ENCODE assay signal across 8 mouse cellular contexts in the genomic region with DNA sequence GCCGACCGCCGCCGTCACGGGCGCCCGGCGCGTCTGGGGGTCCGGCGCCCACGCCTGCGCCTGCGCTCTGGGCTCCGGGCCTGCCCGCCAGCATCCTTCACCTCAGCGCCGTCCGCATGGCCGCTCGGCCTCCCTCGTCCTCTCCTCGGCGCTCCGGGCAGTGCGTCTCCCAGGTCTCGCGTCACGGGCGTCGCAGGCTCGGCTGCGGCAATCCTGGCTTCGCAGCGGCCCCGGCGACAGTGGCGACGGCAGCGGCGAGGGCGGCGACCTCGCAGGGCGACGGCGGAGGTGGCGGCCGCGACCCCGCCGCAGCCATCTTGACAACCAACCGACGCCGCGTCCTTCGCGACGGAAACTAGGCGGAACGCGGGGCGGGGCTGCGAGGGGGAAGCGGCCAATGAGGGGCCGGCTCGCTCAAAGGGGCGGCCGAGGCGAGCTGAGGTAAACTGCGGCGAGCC. TPM values are rescaled to one million over a fixed set of nuclear protein-coding genes. Genes with fewer than 3 reads are reported as not detected.
A peak's percentile ranks its signal among the peaks of the same experiment; 100 is the strongest.
DNase-seq lines count a peak whose midpoint lies in the region; ATAC-seq and TF ChIP-seq lines count a peak whose summit lies in the region.

Gene Cep126, minus strand, starts transcription at position 178 of the 458 bp plus-strand sequence.

- whole genome bisulfite sequencing in forebrain, embryonic 15.5 days: under 1% methylated on average over 71 of the region's 72 CpGs
- under 1% methylated on average over 56 of the region's 72 CpGs for WGBS in liver, embryonic 14.5 days (ENCODE audit: insufficient replicate concordance)
- under 1% methylated on average over 71 of the region's 72 CpGs for WGBS in neural tube, embryonic 11.5 days
- WGBS in stomach, embryonic 16.5 days: under 1% methylated on average over 71 of the region's 72 CpGs

- no peaks in the 10 kb centered on the region for H3K9me3 ChIP-seq in E14TG2a.4 (ENCODE audit: low read length)
- H3K9me3 ChIP-seq in forebrain, embryonic 15.5 days: no peaks in the 10 kb centered on the region
- H3K9me3 ChIP-seq in liver, embryonic 14.5 days (ENCODE audit: control insufficient read depth, low read length): no peaks in the 10 kb centered on the region
- H3K9me3 ChIP-seq in neural tube, embryonic 11.5 days (ENCODE audit: control insufficient read depth, low read length): no peaks in the 10 kb centered on the region
- no peaks in the 10 kb centered on the region for H3K9me3 ChIP-seq in stomach, embryonic 16.5 days (replicated peaks; ENCODE audit: control insufficient read depth, low read length)

- peak within 1 kb of the TSS; percentile 87 for H3K4me3 ChIP-seq in E14TG2a.4 (replicated peaks; ENCODE audit: low read length)
- peak within 1 kb of the TSS; percentile 70 for H3K4me3 ChIP-seq in forebrain, embryonic 15.5 days
- peak within 1 kb of the TSS; percentile 61 to 62 for H3K4me3 ChIP-seq in liver, embryonic 14.5 days (ENCODE audit: insufficient read depth in 1 of 2, low read depth in 2 of 2, low read length in 2 of 2)
- peak within 1 kb of the TSS; percentile 76 for H3K4me3 ChIP-seq in neural tube, embryonic 11.5 days (ENCODE audit: low read depth, low read length)
- H3K4me3 ChIP-seq in stomach, embryonic 16.5 days (replicated peaks; ENCODE audit: low read length): peak within 1 kb of the TSS; percentile 82

- H3K27me3 ChIP-seq in E14TG2a.4 (ENCODE audit: insufficient read depth, low read length): peaks cover 2% of the 10 kb centered on the region; the same call in 1 of the 2 replicates
- no peaks in the 10 kb centered on the region for H3K27me3 ChIP-seq in forebrain, embryonic 15.5 days
- H3K27me3 ChIP-seq in liver, embryonic 14.5 days (ENCODE audit: control insufficient read depth, insufficient read depth, low read length): peaks cover 17% of the 10 kb centered on the region
- H3K27me3 ChIP-seq in neural tube, embryonic 11.5 days (ENCODE audit: control insufficient read depth, insufficient read depth, low read length): no peaks in the 10 kb centered on the region
- H3K27me3 ChIP-seq in stomach, embryonic 16.5 days (ENCODE audit: control insufficient read depth, insufficient read depth, low read length): no peaks in the 10 kb centered on the region

- ATAC-seq in forebrain, embryonic 15.5 days (replicated peaks): peak; percentile 99
- ATAC-seq in liver, embryonic 14.5 days (ENCODE audit: insufficient read depth): peak; percentile 90
- peak; percentile 96 for ATAC-seq in neural tube, embryonic 11.5 days (ENCODE audit: insufficient read depth, low FRiP score, low TSS enrichment)
- peak; percentile 96 for ATAC-seq in stomach, embryonic 16.5 days (ENCODE audit: insufficient read depth, low FRiP score)

- peaks cover 15% of the 10 kb centered on the region for H3K4me1 ChIP-seq in E14TG2a.4 (replicated peaks; ENCODE audit: low read depth, low read length)
- peaks cover 9% of the 10 kb centered on the region for H3K4me1 ChIP-seq in forebrain, embryonic 15.5 days
- peaks cover 0 to 2% of the 10 kb centered on the region in 2 experiments; a peak in 1 of 4 replicates for H3K4me1 ChIP-seq in liver, embryonic 14.5 days (replicated peaks; ENCODE audit: control insufficient read depth in 2 of 2, insufficient read depth in 2 of 2, low read length in 1 of 2)
- H3K4me1 ChIP-seq in neural tube, embryonic 11.5 days (ENCODE audit: control insufficient read depth, insufficient read depth, low read length): peaks cover 3% of the 10 kb centered on the region; the same call in 1 of the 2 replicates
- no peaks in the 10 kb centered on the region for H3K4me1 ChIP-seq in stomach, embryonic 16.5 days (ENCODE audit: control insufficient read depth, insufficient read depth, low read length)

- no peak for TF ChIP-seq EP300 in liver, embryonic 14.5 days (IDR thresholded peaks at IDR 0.05; ENCODE audit: low read depth)

- intact Hi-C loops in heart, postnatal 14 days (cut with DNase I): loop anchor here (10.0 kb wide), 1 partner anchor 129 kb away; the partner anchor contains the start of gene Yap1

- no peak for TF ChIP-seq CTCF in E14TG2a.4 (conservative IDR thresholded peaks at IDR 0.05; ENCODE audit: low read length)
- TF ChIP-seq CTCF in liver, embryonic 14.5 days (IDR thresholded peaks at IDR 0.05; ENCODE audit: low read depth): no peak

- H3K9ac ChIP-seq in forebrain, embryonic 15.5 days (replicated peaks): peak within 1 kb of the TSS; percentile 47
- H3K9ac ChIP-seq in liver, embryonic 14.5 days (replicated peaks): no peak within 1 kb of the TSS
- peak within 1 kb of the TSS; percentile 69 for H3K9ac ChIP-seq in neural tube, embryonic 11.5 days (ENCODE audit: low read length)
- H3K9ac ChIP-seq in stomach, embryonic 16.5 days (ENCODE audit: low read length): peak within 1 kb of the TSS; percentile 68

- no peak within 1 kb of the TSS for H3K27ac ChIP-seq in forebrain, embryonic 15.5 days (replicated peaks)
- no peak within 1 kb of the TSS for H3K27ac ChIP-seq in liver, embryonic 14.5 days
- H3K27ac ChIP-seq in neural tube, embryonic 11.5 days (ENCODE audit: low read depth, low read length): no peak within 1 kb of the TSS
- no peak within 1 kb of the TSS for H3K27ac ChIP-seq in stomach, embryonic 16.5 days (ENCODE audit: low read length)

- H3K4me2 ChIP-seq in forebrain, embryonic 15.5 days (replicated peaks): peak within 1 kb of the TSS; percentile 52
- H3K4me2 ChIP-seq in liver, embryonic 14.5 days (ENCODE audit: low read depth): peak within 1 kb of the TSS; percentile 83
- H3K4me2 ChIP-seq in neural tube, embryonic 11.5 days (ENCODE audit: low read depth): peak within 1 kb of the TSS; percentile 41
- H3K4me2 ChIP-seq in stomach, embryonic 16.5 days (ENCODE audit: low read depth, low read length): peak within 1 kb of the TSS; percentile 63

- peak; percentile 63 for DNase-seq in c-Kit-positive CD71-positive TER-119-positive erythroid progenitor cells, embryonic 14.5 days (ENCODE audit: low spot score)
- peak; percentile 83 to 88 for DNase-seq in heart, postnatal 14 days
- DNase-seq in kidney, postnatal 4 days: peak; percentile 90 to 93
- peak; percentile 35 to 44 (median 38) for DNase-seq in liver, embryonic 14.5 days (ENCODE audit: low read depth in 3 of 3, low spot score in 3 of 3)
- DNase-seq in neural tube, embryonic 11.5 days (ENCODE audit: low spot score): peak; percentile 91

- H3K36me3 ChIP-seq in E14TG2a.4 (ENCODE audit: insufficient read depth, low read length): 0 out of 2 replicates have a peak, but pooled peaks cover 2% of the 10 kb centered on the region
- no peaks in the 10 kb centered on the region for H3K36me3 ChIP-seq in forebrain, embryonic 15.5 days
- H3K36me3 ChIP-seq in liver, embryonic 14.5 days (replicated peaks; ENCODE audit: control insufficient read depth, insufficient read depth, low read depth): no peaks in the 10 kb centered on the region
- no peaks in the 10 kb centered on the region for H3K36me3 ChIP-seq in neural tube, embryonic 11.5 days (ENCODE audit: control insufficient read depth, insufficient read depth, low read length)
- H3K36me3 ChIP-seq in stomach, embryonic 16.5 days (ENCODE audit: control insufficient read depth, insufficient read depth, low read length): no peaks in the 10 kb centered on the region

RNA-seq across cellular contexts. Expression of gene Cep126, which starts in this region (rescaled TPM):
- 3.0 and 3.3 TPM in 2 replicates for polyA plus RNA-seq in forebrain, embryonic 15.5 days (2015; fragmentation: Nextera tagmentation; extraction: Ambion mirVana)
- total RNA-seq in heart, postnatal 14 days (2021): 1 to 10 TPM; 3.0 to 3.4 TPM
- 0.26 and 0.27 TPM in 2 replicates for polyA plus RNA-seq in liver, embryonic 14.5 days (2012; rRNA removed)
- 0.19 and 0.30 TPM in 2 replicates for polyA plus RNA-seq in liver, embryonic 14.5 days (2014; fragmentation: Nextera tagmentation; extraction: Ambion mirVana)
- polyA plus RNA-seq in neural tube, embryonic 11.5 days (2014; fragmentation: Nextera tagmentation; extraction: Ambion mirVana): 4.4 and 4.6 TPM in 2 replicates
- 1.1 and 1.5 TPM in 2 replicates for polyA plus RNA-seq in stomach, embryonic 16.5 days (2015; fragmentation: Nextera tagmentation; extraction: Ambion mirVana)

Comparison
In these comparisons a context has a peak if more than half of its experiments do, and no peak if none do; other contexts are left out.
1. Peak in DNase-seq, ATAC-seq, H3K4me3 ChIP-seq and H3K4me2 ChIP-seq in liver, embryonic 14.5 days; RNA of the gene not detected or under 1 TPM.
2. DNase-seq: peak in every context shown above with its lines; median percentile 92 in kidney, postnatal 4 days; 91 in neural tube, embryonic 11.5 days; 86 in heart, postnatal 14 days; 63 in c-Kit-positive CD71-positive TER-119-positive erythroid progenitor cells, embryonic 14.5 days; 38 in liver, embryonic 14.5 days.